Mouse (Mus musculus) olfactory bulb, adult 2 months (tissue): ENCODE data around the gene Ifi35.

Experiments used
- CTCF ChIP-seq: fragments of 200-500 bp; IDR thresholded peaks from 2 replicates; pipeline ENCODE4 v1.5.1; 2012; ENCODE audit warnings: low read depth, mild to moderate bottlenecking, low read length, moderate library complexity; ENCODE audit not compliant: insufficient read depth
- POLR2A ChIP-seq: fragments of 200-500 bp; IDR thresholded peaks from 2 replicates; pipeline ENCODE4 v1.6.1; 2012; ENCODE audit warnings: mild to moderate bottlenecking, low read depth, low read length, moderate library complexity; ENCODE audit not compliant: insufficient read depth

DNA sequence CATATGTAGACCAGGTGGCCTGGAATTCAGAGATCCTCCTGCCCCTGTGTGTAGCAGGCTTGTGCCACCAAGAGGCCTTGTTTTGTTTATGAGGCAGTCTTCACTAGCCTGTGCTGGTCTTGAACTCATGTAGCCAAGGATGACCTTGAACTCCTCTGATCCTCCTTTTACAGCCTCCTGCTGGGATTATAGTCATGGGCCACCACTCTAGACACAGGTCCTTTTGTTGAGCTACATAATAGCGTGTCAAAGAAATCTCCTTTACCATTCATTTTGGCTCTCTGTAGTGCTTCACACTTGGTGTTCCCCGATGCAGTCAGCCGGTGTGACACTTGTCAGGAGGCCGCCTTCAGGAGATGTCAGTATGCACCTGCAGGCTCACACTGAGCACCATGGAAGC lies 11.3 kb upstream of the Ifi35 start:
- TF ChIP-seq POLR2A (no peak), CTCF (no peak)
